Mouse (Mus musculus) 3T3-L1 (cell line): Measurements from ENCODE around the gene Bola1.
"Not testable (repeated sequence)": the region's sequence is repeated elsewhere in the genome, so short reads cannot be mapped to it uniquely, and the experiment has no call there.

Experiments used
- DNase-seq: peaks from one replicate; pipeline ENCODE4 v3.0.0-alpha.2; 2015; ENCODE audit warnings: low read depth, low spot score

Gene Bola1

GRCm38 (mm10) chr3:96180727-96181477 lies 38.6 kb downstream of the Bola1 start, which contains the start of gene Sv2a:
Gene Sv2a (plus strand): TSS chr3:96181151.
- no peak for DNase-seq

DNA sequence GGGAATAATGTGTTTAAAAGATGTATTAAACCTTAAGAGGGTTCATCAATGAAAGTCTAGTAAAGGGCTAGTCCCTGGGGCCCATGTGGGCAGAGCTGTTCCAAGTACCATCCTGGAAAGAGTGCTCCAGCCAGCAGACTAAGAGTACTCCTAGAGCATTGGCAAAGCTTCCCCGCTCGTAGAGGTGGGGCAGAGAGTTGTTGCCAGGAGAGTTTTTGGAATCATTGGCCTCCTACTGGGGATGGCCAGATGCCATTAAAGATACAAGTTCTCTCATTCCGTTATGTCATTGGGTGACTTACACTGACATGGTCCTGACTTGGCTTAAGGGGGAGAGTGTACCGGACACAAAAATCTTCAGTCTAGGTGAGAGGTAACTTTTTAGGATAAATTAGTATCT lies 40.0 kb downstream of the Bola1 start:
- peak; percentile 30 for DNase-seq

GRCm38 (mm10) chr3:96178902-96179301 lies 40.6 kb downstream of the Bola1 start:
- DNase-seq = no peak

DNA sequence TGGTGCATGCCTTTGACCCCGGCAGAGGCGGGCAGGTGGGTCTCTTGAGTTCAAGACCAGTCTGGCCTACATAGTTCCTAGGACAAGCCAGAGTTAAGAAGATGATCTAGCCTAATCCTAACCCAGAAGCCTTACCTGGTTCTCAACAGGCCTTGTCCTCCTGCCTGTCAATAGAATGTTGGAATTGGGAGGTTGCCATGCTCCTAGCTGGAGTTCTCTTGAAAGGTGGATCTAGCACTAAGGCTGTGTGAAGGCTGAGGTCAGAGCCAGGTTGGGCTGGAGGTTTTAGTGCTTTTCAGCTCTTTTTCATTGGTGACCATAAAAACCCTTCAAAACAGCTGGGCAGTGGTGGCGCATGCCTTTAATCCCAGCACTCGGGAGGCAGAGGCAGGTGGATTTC lies 41.1 kb downstream of the Bola1 start:
- no peak for DNase-seq

DNA sequence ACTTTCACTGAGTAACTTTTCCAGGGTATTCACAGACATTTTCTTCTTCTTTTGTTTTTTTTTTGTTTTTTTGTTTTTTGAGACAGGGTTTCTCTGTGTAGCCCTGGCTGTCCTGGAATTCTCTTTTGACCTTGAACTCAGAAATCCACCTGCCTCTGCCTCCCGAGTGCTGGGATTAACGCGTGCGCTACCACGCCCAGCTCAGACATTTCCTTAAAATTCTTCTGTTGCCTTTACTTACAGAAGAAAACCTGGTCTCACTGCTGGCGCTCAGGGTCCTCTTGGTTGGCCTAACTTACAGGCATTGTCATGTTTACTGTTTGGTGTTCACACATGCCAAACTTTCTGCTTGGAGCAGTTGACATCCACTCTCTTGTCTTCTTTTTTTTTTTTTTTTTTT lies 44.3 kb downstream of the Bola1 start:
- DNase-seq = no peak

GRCm38 (mm10) chr3:96174042-96174441 lies 45.5 kb downstream of the Bola1 start:
- DNase-seq = not testable (repeated sequence)

DNA sequence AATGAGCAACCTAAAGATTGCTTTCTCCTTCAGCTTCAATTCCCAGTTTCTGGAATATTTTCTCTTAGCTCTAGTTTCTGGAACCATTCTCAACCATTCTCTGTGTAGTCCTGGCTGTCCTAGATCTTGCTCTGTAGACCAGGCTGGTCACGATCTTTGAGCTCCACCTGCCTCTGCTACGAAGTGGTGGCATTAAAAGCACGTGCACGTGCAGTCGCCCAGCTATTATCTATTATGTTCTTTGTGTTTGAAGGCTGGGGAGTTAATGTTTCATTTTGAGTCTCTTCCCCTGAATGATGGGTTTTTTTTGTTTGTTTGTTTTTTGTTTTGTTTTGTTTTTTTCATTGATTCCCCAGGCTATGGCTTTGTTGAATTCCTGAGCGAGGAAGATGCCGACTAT lies 46.3 kb downstream of the Bola1 start:
- DNase-seq = no peak

- peak; percentile 91 for DNase-seq
Measured at GRCm38 (mm10) chr3:96172197-96173178, 47.0 kb downstream of the Bola1 start, which contains the start of gene Sf3b4. Gene Sf3b4 (plus strand): TSS chr3:96172332.

DNA sequence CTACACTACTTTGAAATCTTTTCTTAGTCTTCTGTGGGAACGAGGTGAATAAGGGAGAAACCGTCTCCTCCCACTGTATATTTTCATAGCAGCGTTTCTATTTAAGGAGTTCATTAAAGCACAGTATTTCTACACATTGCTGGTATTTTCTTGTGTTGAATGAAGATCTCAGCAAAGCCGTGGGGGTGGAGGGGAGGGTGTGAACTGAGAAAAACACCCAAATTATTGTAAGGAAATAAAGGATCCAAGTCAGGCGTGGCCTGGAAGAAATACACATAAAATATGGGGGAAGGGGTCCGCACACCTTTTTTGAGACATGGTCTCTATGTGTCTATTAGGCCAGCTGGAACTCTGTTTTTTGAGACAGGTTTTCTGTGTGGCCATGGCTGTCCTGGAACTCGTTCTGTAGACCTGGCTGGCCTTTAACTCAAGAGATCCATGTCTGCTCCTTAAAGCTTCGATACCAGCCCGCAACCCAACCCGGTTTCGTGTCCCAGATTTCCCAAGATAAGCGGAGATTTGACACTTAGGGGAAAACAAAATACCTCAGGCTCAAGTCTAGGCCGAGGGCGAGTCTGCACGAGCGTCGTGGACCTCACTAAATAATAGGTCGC lies 47.8 kb downstream of the Bola1 start:
- DNase-seq = no peak

- DNase-seq = no peak
Measured at GRCm38 (mm10) chr3:96170976-96171545, 48.4 kb downstream of the Bola1 start.

DNA sequence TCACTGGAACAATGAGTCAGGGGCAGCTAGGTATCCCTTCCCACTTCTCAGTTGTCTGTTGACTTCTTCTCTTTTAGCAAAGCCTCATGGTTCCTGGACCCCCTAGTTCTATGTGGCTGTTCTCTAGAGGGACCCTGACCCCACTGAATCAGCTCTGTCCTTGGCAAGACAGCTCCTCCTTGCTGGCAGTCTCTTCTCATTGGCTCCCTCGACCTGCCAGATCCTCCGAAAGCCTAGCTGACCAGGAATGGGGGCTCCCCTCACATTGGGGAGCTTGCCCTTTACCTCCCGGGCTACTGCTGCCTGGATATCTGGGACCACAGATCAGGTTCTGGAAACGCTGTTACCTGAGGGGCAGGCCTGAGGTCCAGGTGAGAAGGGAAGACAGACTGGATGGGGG lies 49.2 kb downstream of the Bola1 start:
- DNase-seq = no peak

DNA sequence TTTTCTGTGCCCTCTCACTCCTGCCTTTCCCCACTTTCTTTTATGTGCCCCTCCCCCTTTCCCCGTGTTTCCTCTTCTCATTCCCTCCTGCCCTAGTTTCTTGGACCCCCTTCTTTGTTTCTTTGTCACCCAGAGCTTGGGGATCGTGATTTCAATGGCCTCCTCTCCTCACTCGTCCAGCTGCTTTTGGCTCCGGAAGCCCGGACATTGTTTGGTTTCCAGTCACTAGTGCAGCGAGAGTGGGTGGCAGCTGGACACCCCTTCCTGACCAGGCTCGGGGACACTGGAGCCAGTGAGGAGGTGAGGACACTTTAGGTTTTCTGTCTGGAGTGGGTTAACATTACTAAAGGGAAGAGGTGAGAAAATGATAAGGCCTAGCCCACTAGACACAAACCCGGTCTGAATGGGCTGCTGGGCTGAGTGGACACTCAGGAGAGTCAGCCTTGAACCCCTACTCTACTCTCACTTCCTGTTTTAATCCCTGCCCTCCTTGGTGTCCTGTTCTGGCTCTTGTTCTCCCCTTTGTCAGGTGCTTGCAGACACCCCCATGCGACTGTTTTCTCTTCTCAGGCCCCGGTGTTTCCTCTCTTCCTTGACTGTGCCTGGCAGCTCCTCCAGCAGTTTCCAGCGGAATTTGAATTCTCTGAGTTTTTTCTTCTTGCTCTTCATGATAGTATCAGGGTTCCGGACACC lies 50.9 kb downstream of the Bola1 start:
- no peak for DNase-seq

GRCm38 (mm10) chr3:96163040-96163439 lies 56.5 kb downstream of the Bola1 start:
- DNase-seq = no peak

GRCm38 (mm10) chr3:96161869-96162840 lies 57.4 kb downstream of the Bola1 start, which contains the start of gene Mtmr11:
Gene Mtmr11 (plus strand): TSS chr3:96162004.
- peak; percentile 72 for DNase-seq

GRCm38 (mm10) chr3:96160803-96161516 lies 58.5 kb downstream of the Bola1 start:
- DNase-seq = peak; percentile 96

- DNase-seq = peak; percentile 96
Measured at GRCm38 (mm10) chr3:96160222-96160802, 59.2 kb downstream of the Bola1 start.

DNA sequence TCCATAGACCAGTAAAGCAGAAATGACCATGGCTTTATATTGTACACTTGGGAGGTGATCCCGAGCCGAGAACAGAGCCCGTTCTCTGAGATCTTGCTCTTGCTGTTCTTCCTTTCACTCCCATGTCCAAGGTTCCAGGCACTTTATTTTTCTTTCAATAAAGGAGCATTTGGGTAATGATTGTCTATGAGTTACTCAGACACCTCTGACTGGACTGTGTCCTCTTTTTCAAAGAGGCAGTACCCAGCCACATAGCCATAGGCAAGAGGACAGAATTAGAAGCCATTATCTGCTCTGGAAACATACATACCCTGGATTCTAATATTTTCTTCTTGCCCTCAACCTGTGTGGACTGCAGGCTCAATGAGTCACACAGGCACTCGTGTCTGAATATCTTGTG lies 59.7 kb downstream of the Bola1 start:
- no peak for DNase-seq

GRCm38 (mm10) chr3:96155501-96155900 lies 64.0 kb downstream of the Bola1 start:
- no peak for DNase-seq

DNA sequence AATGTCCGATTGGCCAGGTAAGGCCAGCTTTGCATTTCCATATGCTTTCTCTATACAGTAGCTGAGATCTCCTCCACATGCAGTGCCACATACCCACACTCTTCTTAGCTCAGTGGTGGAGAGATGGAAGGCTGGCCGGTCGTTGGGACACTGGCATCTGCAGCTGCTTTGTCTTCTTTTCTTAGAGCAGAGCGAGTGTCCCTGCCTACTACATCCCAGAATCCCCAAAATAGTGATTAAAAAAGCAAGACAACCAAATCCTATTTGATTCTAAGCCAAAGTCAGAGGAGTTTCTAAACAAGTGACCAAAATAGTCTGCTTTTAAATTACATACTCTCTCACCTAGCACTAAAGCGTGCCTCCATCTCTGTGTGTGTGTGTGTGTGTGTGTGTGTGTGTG lies 66.9 kb downstream of the Bola1 start:
- DNase-seq = no peak
